ENCODE assay signal across 8 mouse cellular contexts in the genomic region with DNA sequence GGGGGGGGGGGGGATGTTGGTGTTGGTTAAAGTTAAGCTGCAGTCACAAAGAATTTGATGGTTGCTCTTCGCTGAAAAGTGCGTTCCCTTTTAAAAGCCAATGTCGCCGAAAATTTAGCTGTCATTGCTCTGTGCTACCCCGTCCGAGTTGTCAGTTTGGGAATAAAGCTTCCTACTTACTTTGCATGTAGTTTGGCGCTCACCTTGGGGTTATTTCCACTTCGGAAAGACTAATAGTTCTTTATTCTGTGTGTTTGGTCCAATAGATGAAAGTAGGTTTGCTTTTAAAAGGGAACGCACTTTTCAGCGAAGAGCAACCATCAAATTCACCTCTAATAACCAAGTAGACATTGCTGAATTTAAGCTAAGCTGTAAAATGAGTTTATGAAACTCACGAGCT. TPM values are rescaled to one million over a fixed set of nuclear protein-coding genes. Genes with fewer than 3 reads are reported as not detected.
A peak's percentile ranks its signal among the peaks of the same experiment; 100 is the strongest.
DNase-seq lines count a peak whose midpoint lies in the region; ATAC-seq and TF ChIP-seq lines count a peak whose summit lies in the region.

No protein-coding gene starts in this region.

- H3K9me3 ChIP-seq in embryonic facial prominence, embryonic 13.5 days = no peaks in the 10 kb centered on the region
- H3K9me3 ChIP-seq in intestine, postnatal 0 days (ENCODE audit: control insufficient read depth) = no peaks in the 10 kb centered on the region

- ATAC-seq in embryonic facial prominence, embryonic 13.5 days (ENCODE audit: insufficient number of reproducible peaks, insufficient read depth, low FRiP score, low TSS enrichment, low read depth) = no peak
- no peak for ATAC-seq in intestine, postnatal 0 days

- no peak for TF ChIP-seq CTCF in spleen, adult 2 months (IDR thresholded peaks at IDR 0.05; ENCODE audit: extremely low read depth, insufficient read depth, insufficient read length, insufficient replicate concordance)
- TF ChIP-seq CTCF in intestine, postnatal 0 days (IDR thresholded peaks at IDR 0.05; ENCODE audit: low read depth) = no peak
- no peak for TF ChIP-seq CTCF in small intestine, adult 2 months (IDR thresholded peaks at IDR 0.05; ENCODE audit: extremely low read depth, insufficient read length, insufficient replicate concordance, low read depth, low read length)

- under 1% methylated on average over 11 of the region's 11 CpGs for WGBS in spleen, adult 2 months
- WGBS in embryonic facial prominence, embryonic 13.5 days = under 1% methylated on average over 11 of the region's 11 CpGs
- 1% methylated on average over 11 of the region's 11 CpGs for WGBS in intestine, postnatal 0 days
- under 1% methylated on average over 11 of the region's 11 CpGs for WGBS in small intestine, adult 2 months

- H3K27me3 ChIP-seq in spleen, adult 2 months (ENCODE audit: control insufficient read depth, insufficient read depth, low read length) = no peaks in the 10 kb centered on the region
- no peaks in the 10 kb centered on the region for H3K27me3 ChIP-seq in embryonic facial prominence, embryonic 13.5 days
- no peaks in the 10 kb centered on the region for H3K27me3 ChIP-seq in intestine, postnatal 0 days (replicated peaks; ENCODE audit: control insufficient read depth, insufficient read depth, low read length)
- no peaks in the 10 kb centered on the region for H3K27me3 ChIP-seq in small intestine, adult 2 months (ENCODE audit: control insufficient read depth, insufficient read depth, low read length)

- TF ChIP-seq POLR2A in spleen, adult 2 months (IDR thresholded peaks at IDR 0.05; ENCODE audit: low read depth, low read length) = no peak
- no peak for TF ChIP-seq POLR2A in small intestine, adult 2 months (IDR thresholded peaks at IDR 0.05; ENCODE audit: low read depth, low read length)

- H3K4me3 ChIP-seq in spleen, adult 2 months (ENCODE audit: extremely low read depth, insufficient read depth, insufficient read length) = peak overlapping the region; percentile 90
- peak overlapping the region; percentile 86 for H3K4me3 ChIP-seq in embryonic facial prominence, embryonic 13.5 days
- peak overlapping the region; percentile 94 for H3K4me3 ChIP-seq in intestine, postnatal 0 days (ENCODE audit: low read depth, low read length)
- peak overlapping the region; percentile 97 for H3K4me3 ChIP-seq in small intestine, adult 2 months (ENCODE audit: low read depth, low read length)

- no peak for DNase-seq in spleen, adult 2 months (ENCODE audit: low read depth in 1 of 2, low spot score in 2 of 2)
- no peak for DNase-seq in spleen, postnatal 4 days (ENCODE audit: low spot score in 2 of 2)
- DNase-seq in urinary bladder, postnatal 14 days (ENCODE audit: low spot score) = no peak
- no peak for DNase-seq in right cerebral cortex, adult 18-20 months
- DNase-seq in ovary, postnatal 36 days (ENCODE audit: low spot score) = no peak

- H3K4me1 ChIP-seq in spleen, adult 2 months (ENCODE audit: control insufficient read depth, insufficient read depth, insufficient read length) = peaks cover 2% of the 10 kb centered on the region; the same call in 1 of the 2 replicates
- peaks cover 12% of the 10 kb centered on the region for H3K4me1 ChIP-seq in embryonic facial prominence, embryonic 13.5 days
- no peaks in the 10 kb centered on the region for H3K4me1 ChIP-seq in intestine, postnatal 0 days (replicated peaks; ENCODE audit: control insufficient read depth, insufficient read depth, low read length)
- no peaks in the 10 kb centered on the region for H3K4me1 ChIP-seq in small intestine, adult 2 months (ENCODE audit: control insufficient read depth, insufficient read depth, insufficient read length, low read length)

- H3K36me3 ChIP-seq in spleen, adult 2 months (ENCODE audit: control insufficient read depth, insufficient read depth, low read length) = no peaks in the 10 kb centered on the region
- H3K36me3 ChIP-seq in embryonic facial prominence, embryonic 13.5 days = no peaks in the 10 kb centered on the region
- H3K36me3 ChIP-seq in intestine, postnatal 0 days (ENCODE audit: control insufficient read depth, insufficient read depth) = no peaks in the 10 kb centered on the region
- no peaks in the 10 kb centered on the region for H3K36me3 ChIP-seq in small intestine, adult 2 months (ENCODE audit: control insufficient read depth, insufficient read depth, low read length)

- no peak overlapping the region for H3K27ac ChIP-seq in spleen, adult 2 months (ENCODE audit: insufficient read depth, low read length)
- no peak overlapping the region for H3K27ac ChIP-seq in embryonic facial prominence, embryonic 13.5 days
- no peak overlapping the region for H3K27ac ChIP-seq in intestine, postnatal 0 days (ENCODE audit: low read depth, low read length)
- no peak overlapping the region for H3K27ac ChIP-seq in small intestine, adult 2 months (ENCODE audit: insufficient read depth, low read depth, low read length)

- peak overlapping the region; percentile 79 for H3K9ac ChIP-seq in embryonic facial prominence, embryonic 13.5 days
- H3K9ac ChIP-seq in intestine, postnatal 0 days (ENCODE audit: low read depth, low read length) = peak overlapping the region; percentile 72

- peak overlapping the region; percentile 67 for H3K4me2 ChIP-seq in embryonic facial prominence, embryonic 13.5 days
- peak overlapping the region; percentile 64 for H3K4me2 ChIP-seq in intestine, postnatal 0 days (replicated peaks; ENCODE audit: low read depth)

RNA-seq across cellular contexts. Expression of a gene that starts 0.6 kb away (rescaled TPM):
- 2.1 TPM in 2 replicates for polyA plus RNA-seq in spleen, adult 2 months (2012; rRNA removed)
- polyA plus RNA-seq in embryonic facial prominence, embryonic 13.5 days (2015; fragmentation: Nextera tagmentation; extraction: Ambion mirVana) = 61.9 and 62.6 TPM in 2 replicates
- polyA plus RNA-seq in intestine, postnatal 0 days (2015; fragmentation: Nextera tagmentation; extraction: Ambion mirVana) = 8.3 and 8.9 TPM in 2 replicates
- polyA plus RNA-seq in small intestine, adult 2 months (2012; rRNA removed) = 0.44 and 1.4 TPM in 2 replicates

RNA-seq across cellular contexts. Expression of a gene that starts 39.2 kb away (rescaled TPM):
- 6.2 and 6.7 TPM in 2 replicates for polyA plus RNA-seq in spleen, adult 2 months (2012; rRNA removed)
- 31.9 and 32.8 TPM in 2 replicates for polyA plus RNA-seq in embryonic facial prominence, embryonic 13.5 days (2015; fragmentation: Nextera tagmentation; extraction: Ambion mirVana)
- polyA plus RNA-seq in intestine, postnatal 0 days (2015; fragmentation: Nextera tagmentation; extraction: Ambion mirVana) = 26.4 and 30.5 TPM in 2 replicates
- polyA plus RNA-seq in small intestine, adult 2 months (2012; rRNA removed) = 5.7 and 6.8 TPM in 2 replicates

RNA-seq across cellular contexts. Expression of a gene that starts 57.8 kb away (rescaled TPM):
- 52.9 and 105 TPM in 2 replicates for polyA plus RNA-seq in spleen, adult 2 months (2012; rRNA removed)
- 8.0 and 9.1 TPM in 2 replicates for polyA plus RNA-seq in embryonic facial prominence, embryonic 13.5 days (2015; fragmentation: Nextera tagmentation; extraction: Ambion mirVana)
- polyA plus RNA-seq in intestine, postnatal 0 days (2015; fragmentation: Nextera tagmentation; extraction: Ambion mirVana) = 4.1 and 5.3 TPM in 2 replicates
- 7.6 and 9.4 TPM in 2 replicates for polyA plus RNA-seq in small intestine, adult 2 months (2012; rRNA removed)
